ENCODE assay signal across 9 mouse cellular contexts in genomic region chr6:125498062-125498461, GRCm38 (mm10). TPM values are rescaled to one million over a fixed set of nuclear protein-coding genes. Genes with fewer than 3 reads are reported as not detected.
DNase-seq lines count a peak whose midpoint lies in the region; ATAC-seq and TF ChIP-seq lines count a peak whose summit lies in the region.
"Had no signal": no experiment of that assay in that cellular context is flagged by ENCODE, and none has a peak within 500 bp of the region (broad histone marks: within the 10 kb centered on the region; RNA-seq: fewer than 3 reads in every experiment).

No protein-coding gene starts in this region.

- H3K9ac ChIP-seq in ES-E14 (ENCODE audit: insufficient read depth, low read depth, low read length, poor library complexity, severe bottlenecking): no peak overlapping the region
- H3K9ac ChIP-seq: heart, embryonic 15.5 days had no signal

- H3K9me3 ChIP-seq in ES-E14 (ENCODE audit: control insufficient read depth, insufficient read depth, low read depth, low read length): no peaks in the 10 kb centered on the region
- H3K9me3 ChIP-seq: heart, embryonic 15.5 days had no signal

- H3K36me3 ChIP-seq in ES-E14 (ENCODE audit: control insufficient read depth, insufficient read depth, low read length, poor library complexity, severe bottlenecking): no peaks in the 10 kb centered on the region
- H3K36me3 ChIP-seq: heart, embryonic 15.5 days had no signal

- peaks cover 5 to 19% of the 10 kb centered on the region in 2 experiments; a peak in 2 of 4 replicates for H3K4me1 ChIP-seq in ES-E14 (ENCODE audit: control insufficient read depth in 2 of 2, insufficient read depth in 2 of 2, low read length in 2 of 2, poor library complexity in 1 of 2)

- in situ Hi-C loops in ES-E14 (cut with MboI; ENCODE audit: low sequenced_read_pairs in 2 of 2, unreplicated experiment in 2 of 2): no loop called here

- no peak for DNase-seq in layer of hippocampus, adult 2 months (ENCODE audit: low spot score in 2 of 2)
- DNase-seq in layer of hippocampus, postnatal 36 days: no peak
- DNase-seq in ES-E14 (ENCODE audit: low read depth, low spot score): no peak
- DNase-seq in embryo, embryonic 11 days: peak; percentile 75
- peak; percentile 51 for DNase-seq in lung, postnatal 10 days
- DNase-seq in ovary, postnatal 10 days (ENCODE audit: low spot score): no peak
- DNase-seq in frontal cortex, postnatal 25 days (ENCODE audit: low spot score in 2 of 2): no peak

- no peak overlapping the region for H3K27ac ChIP-seq in layer of hippocampus, adult 2 months
- no peak overlapping the region for H3K27ac ChIP-seq in ES-E14 (ENCODE audit: insufficient read depth, low read depth, low read length, poor library complexity, severe bottlenecking)
- H3K27ac ChIP-seq: heart, embryonic 15.5 days had no signal

- no peak for ATAC-seq in megakaryocyte-erythroid progenitor cell, adult 5-6 weeks (replicated peaks; ENCODE audit: low FRiP score, low TSS enrichment, poor library complexity, severe bottlenecking)

- H3K4me3 ChIP-seq in layer of hippocampus, adult 2 months: no peak overlapping the region
- H3K4me3 ChIP-seq in ES-E14 (ENCODE audit: insufficient read depth in 1 of 2, low read depth in 1 of 2, low read length in 2 of 2, poor library complexity in 1 of 2, severe bottlenecking in 1 of 2): no peak overlapping the region
- H3K4me3 ChIP-seq: heart, embryonic 15.5 days had no signal

- TF ChIP-seq CTCF in layer of hippocampus, adult 2 months (conservative IDR thresholded peaks at IDR 0.05): peak; percentile 84

TF ChIP-seq in ES-E14, 5 proteins besides CTCF, POLR2A, EP300 and RAD21:
- TF ChIP-seq ZC3H11A (IDR thresholded peaks at IDR 0.05; ENCODE audit: borderline replicate concordance, low read depth, low read length) (peak; percentile 51; the same call in 1 of the 2 replicates), MAFK (IDR thresholded peaks at IDR 0.05; ENCODE audit: insufficient read depth, low read depth, low read length) (no peak), CHD2 (IDR thresholded peaks at IDR 0.05; ENCODE audit: low read depth, low read length) (no peak)

RNA-seq across cellular contexts. Expression of gene Cd9, which starts 3.5 kb away (rescaled TPM):
- 10 to 100 TPM; 57.1 to 60.0 TPM for total RNA-seq in layer of hippocampus, adult 2 months (2021)
- 10 to 100 TPM; 70.6 to 71.5 TPM for total RNA-seq in layer of hippocampus, postnatal 36 days (2021)
- total RNA-seq in ES-E14 (2012; rRNA removed): 228 and 374 TPM in 2 replicates
- total RNA-seq in megakaryocyte-erythroid progenitor cell, adult 5-6 weeks (2014; fragmentation: Nextera tagmentation): 9.5 and 11.8 TPM in 2 replicates
- 34.1 and 40.0 TPM in 2 replicates for total RNA-seq in megakaryocyte-erythroid progenitor cell, adult 5-6 weeks (2017)

RNA-seq across cellular contexts. Expression of gene Vwf, which starts 48.5 kb away (rescaled TPM):
- total RNA-seq in layer of hippocampus, adult 2 months (2021): 10 to 100 TPM; 13.2 to 23.5 TPM
- total RNA-seq in layer of hippocampus, postnatal 36 days (2021): 10 to 100 TPM; 12.2 to 13.1 TPM
- 3.0 and 6.8 TPM in 2 replicates for total RNA-seq in ES-E14 (2012; rRNA removed)
- 11.0 and 14.9 TPM in 2 replicates for total RNA-seq in megakaryocyte-erythroid progenitor cell, adult 5-6 weeks (2014; fragmentation: Nextera tagmentation)
- 5.5 and 9.3 TPM in 2 replicates for total RNA-seq in megakaryocyte-erythroid progenitor cell, adult 5-6 weeks (2017)

Comparison
In these comparisons a context has a peak if more than half of its experiments do, and no peak if none do; other contexts are left out.
1. DNase-seq: peak in embryo, embryonic 11 days (single experiment) and lung, postnatal 10 days (single experiment); none in layer of hippocampus, adult 2 months (0 of 2), layer of hippocampus, postnatal 36 days (0 of 2), ES-E14 (single experiment), ovary, postnatal 10 days (single experiment) and frontal cortex, postnatal 25 days (0 of 2).